Mouse (Mus musculus) lung, embryonic 14.5 days (tissue): ENCODE data around the gene Klrg2. TPM values are rescaled to one million over a fixed set of nuclear protein-coding genes. Genes with fewer than 3 reads are reported as not detected.

Experiments
- ATAC-seq: fragments of 200-750 bp; cut with Nextera tagmentation; 2 replicates; pipeline ENCODE4 v1.8.0; 2017; ENCODE audit warnings: mild to moderate bottlenecking, moderate TSS enrichment, moderate library complexity; ENCODE audit not compliant: insufficient read depth
- DNase-seq: peaks from one replicate; pipeline ENCODE4 v3.0.0-alpha.2; 2015
- H3K27ac ChIP-seq: fragments of 300-500 bp; sonication (generic); 2 replicates; pipeline ENCODE4 v1.5.1; 2014; ENCODE audit warnings: low read depth, mild to moderate bottlenecking, moderate library complexity
- H3K27me3 ChIP-seq: fragments of 300-500 bp; sonication (generic); 2 replicates; pipeline ENCODE4 v1.6.1; 2014; ENCODE audit warnings: low read length, control low read depth; ENCODE audit not compliant: insufficient read depth
- H3K36me3 ChIP-seq: fragments of 300-500 bp; sonication (generic); 2 replicates; pipeline ENCODE4 v1.6.1; 2014; ENCODE audit warnings: control low read depth; ENCODE audit not compliant: insufficient read depth
- H3K4me1 ChIP-seq: fragments of 300-500 bp; sonication (generic); 2 replicates; pipeline ENCODE4 v1.6.1; 2014; ENCODE audit warnings: antibody characterized with exemption, control low read depth; ENCODE audit not compliant: insufficient read depth
- H3K4me2 ChIP-seq: fragments of 300-500 bp; sonication (generic); 2 replicates; pipeline ENCODE4 v1.6.1; 2014; ENCODE audit warnings: mild to moderate bottlenecking
- H3K4me3 ChIP-seq: fragments of 300-500 bp; sonication (generic); 2 replicates; pipeline ENCODE4 v1.5.1; 2014; ENCODE audit warnings: low read depth, low read length
- H3K9ac ChIP-seq: fragments of 300-500 bp; sonication (generic); 2 replicates; pipeline ENCODE4 v1.6.1; 2014
- H3K9me3 ChIP-seq: fragments of 300-500 bp; sonication (generic); 2 replicates; pipeline ENCODE4 v1.6.1; 2016; ENCODE audit warnings: low read depth, low read length, control low read depth
- CTCF ChIP-seq: IDR thresholded peaks from 2 replicates; pipeline ENCODE4 v1.5.1; 2016; ENCODE audit warnings: antibody characterized with exemption, low read depth
- WGBS: fragments of 180-500 bp; shearing (Covaris S2); extraction: QIAGEN DNeasy Blood & Tissue Kit; methylation state at CpG from one replicate; pipeline ENCODE4 v1.1.7; 2014; 5-methylcytosine and 5-hydroxymethylcytosine counted together
- polyA plus RNA-seq: library from polyadenylated mRNA; unstranded; fragments of >200 nt; fragmentation: Nextera tagmentation; extraction: Ambion mirVana; gene quantifications from 2 replicates; pipeline ENCODE4 v1.2.1, GENCODE M21; 2014

Klrg2 gene
- polyA plus RNA-seq, 1 experiment from 2014 or later: 0.42 TPM

DNA sequence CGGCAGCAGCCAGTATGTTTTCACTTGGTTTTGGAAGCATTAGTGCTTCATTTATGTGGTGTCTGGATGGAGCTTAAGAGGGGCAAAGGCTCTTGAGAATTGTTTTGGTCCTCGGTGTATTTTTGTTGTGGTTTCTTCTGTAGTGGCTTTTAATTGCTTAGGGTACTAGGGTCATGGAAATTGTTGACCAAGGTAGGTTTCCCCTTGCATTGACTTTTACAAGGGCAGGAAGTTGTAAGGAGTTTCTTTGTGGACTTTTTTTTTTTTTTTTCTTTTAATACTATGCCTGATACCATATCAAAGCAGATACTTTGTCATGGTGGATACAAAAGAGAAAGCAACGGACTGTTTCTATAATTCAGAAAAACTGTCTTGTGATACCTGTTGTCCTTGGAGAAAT is 55.3 kb downstream of the Klrg2 start:
- no peak overlapping the region for H3K4me3 ChIP-seq
- no peaks in the 10 kb centered on the region for H3K4me1 ChIP-seq
- H3K27me3 ChIP-seq: no peaks in the 10 kb centered on the region
- no peak for ATAC-seq
- H3K9ac ChIP-seq: no peak overlapping the region
- no peak for TF ChIP-seq CTCF
- no peaks in the 10 kb centered on the region for H3K9me3 ChIP-seq
- peaks cover 59% of the 10 kb centered on the region for H3K36me3 ChIP-seq
- no peak overlapping the region for H3K27ac ChIP-seq
- H3K4me2 ChIP-seq: no peak overlapping the region
- WGBS: 90% methylated on average over 3 of the region's 3 CpGs
- no peak for DNase-seq

DNA sequence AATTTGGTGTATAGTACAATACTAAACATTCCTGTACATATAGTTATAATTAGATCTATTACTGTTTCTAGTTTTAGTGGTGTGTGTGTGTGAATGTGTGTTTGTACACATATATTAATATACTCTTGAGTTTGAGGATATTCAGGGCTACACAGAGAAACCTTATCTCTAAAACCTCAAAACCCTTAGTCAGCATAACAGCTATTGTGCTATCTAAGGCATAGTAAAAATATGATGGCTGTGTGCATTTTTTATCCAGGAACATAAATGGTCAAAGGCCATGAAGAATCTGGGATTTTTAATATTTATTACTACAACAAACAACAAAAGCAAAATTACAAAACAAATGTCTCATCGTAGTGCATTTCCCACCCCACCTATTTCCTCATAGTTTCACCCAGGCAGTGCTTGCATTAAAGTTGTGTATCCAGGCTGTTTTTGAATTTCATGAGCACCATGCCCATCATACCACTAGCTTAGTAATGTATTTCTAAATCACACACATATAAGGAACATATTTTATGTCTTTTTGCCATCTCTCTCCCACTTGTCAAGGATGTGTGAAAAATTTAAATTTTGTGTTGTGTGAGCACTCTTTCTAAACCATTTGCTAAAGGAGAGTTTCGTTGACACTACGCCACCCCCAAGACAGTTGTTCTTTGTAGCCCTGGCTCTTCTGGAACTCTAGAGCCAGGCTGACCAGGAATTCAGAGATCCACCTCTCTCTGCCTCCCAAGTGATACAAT is 56.8 kb downstream of the Klrg2 start:
- WGBS: 98% methylated on average over 3 of the region's 3 CpGs
- Histone ChIP-seq H3K4me3 (no peak overlapping the region), H3K27me3 (no peaks in the 10 kb centered on the region), H3K9me3 (no peaks in the 10 kb centered on the region), H3K9ac (no peak overlapping the region), H3K4me1 (no peaks in the 10 kb centered on the region), H3K36me3 (peaks cover 54% of the 10 kb centered on the region), H3K27ac (no peak overlapping the region), H3K4me2 (no peak overlapping the region)
- TF ChIP-seq CTCF: no peak
- no peak for ATAC-seq
- no peak for DNase-seq

DNA sequence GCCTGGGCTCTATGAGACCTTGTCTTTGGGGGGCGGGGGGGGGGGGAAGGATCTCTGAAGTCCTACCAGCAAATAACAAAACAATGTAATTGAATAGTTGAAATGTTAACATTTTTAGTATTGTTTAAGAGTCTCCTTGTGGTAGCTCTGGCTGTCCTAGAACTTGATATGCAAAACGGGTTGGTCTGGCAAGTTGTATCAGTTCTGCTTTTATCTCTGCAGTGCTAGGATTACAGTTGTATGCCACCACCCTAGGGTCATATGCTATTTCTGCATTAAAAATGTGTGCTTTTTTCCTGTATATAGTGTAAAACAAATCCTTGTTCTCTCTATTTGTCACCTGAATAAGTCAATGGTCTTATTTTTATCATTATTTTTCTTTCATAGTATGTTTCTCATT is 60.9 kb downstream of the Klrg2 start:
- H3K27ac ChIP-seq: no peak overlapping the region
- no peaks in the 10 kb centered on the region for H3K27me3 ChIP-seq
- H3K9me3 ChIP-seq: no peaks in the 10 kb centered on the region
- no peak overlapping the region for H3K9ac ChIP-seq
- TF ChIP-seq CTCF: no peak
- DNase-seq: no peak
- WGBS: 77% methylated on average over 2 of the region's 2 CpGs
- H3K36me3 ChIP-seq: peaks cover 58% of the 10 kb centered on the region
- no peak overlapping the region for H3K4me3 ChIP-seq
- no peaks in the 10 kb centered on the region for H3K4me1 ChIP-seq
- no peak overlapping the region for H3K4me2 ChIP-seq
- ATAC-seq: no peak

Other genes with a start within 250 kb of the Klrg2 start
- 16.4 and 17.4 TPM in 2 replicates for gene Ubn2, start 203.3 kb downstream of the Klrg2 start, polyA plus RNA-seq
- gene Fmc1, start 103.7 kb downstream of the Klrg2 start, polyA plus RNA-seq: 102 and 109 TPM in 2 replicates
- 47.0 and 47.2 TPM in 2 replicates for gene Luc7l2, start 85.9 kb downstream of the Klrg2 start, polyA plus RNA-seq
- gene Clec2l, start 25.8 kb upstream of the Klrg2 start, polyA plus RNA-seq: 1.6 and 3.1 TPM in 2 replicates
- gene Tbxas1, start 238.2 kb upstream of the Klrg2 start, polyA plus RNA-seq: 2.7 and 3.4 TPM in 2 replicates
- gene Hipk2, start 238.9 kb upstream of the Klrg2 start, polyA plus RNA-seq: 18.2 and 20.8 TPM in 2 replicates